Mouse (Mus musculus) thymus, adult 2 months (tissue): ENCODE measurements at regions not wholly inside any gene's neighbourhood (a gene's known extent, or its start where the extent isn't known, plus 50 kb on each side); places are given as distances from the start of the nearest gene placed in this dataset.

Experiments used
- CTCF ChIP-seq: fragments of 200-500 bp; IDR thresholded peaks from 2 replicates; pipeline ENCODE4 v1.5.1; 2012; ENCODE audit warnings: mild to moderate bottlenecking, control low read depth, low read length, moderate library complexity, borderline replicate concordance; ENCODE audit not compliant: control insufficient read depth, poor library complexity, insufficient read depth; ENCODE audit errors: extremely low read depth
- POLR2A ChIP-seq: fragments of 200-500 bp; IDR thresholded peaks from 2 replicates; pipeline ENCODE4 v1.6.1; 2012; ENCODE audit warnings: mild to moderate bottlenecking, low read length, control low read depth, moderate library complexity; ENCODE audit not compliant: control insufficient read depth, poor library complexity, insufficient read depth; ENCODE audit errors: extremely low read depth

DNA sequence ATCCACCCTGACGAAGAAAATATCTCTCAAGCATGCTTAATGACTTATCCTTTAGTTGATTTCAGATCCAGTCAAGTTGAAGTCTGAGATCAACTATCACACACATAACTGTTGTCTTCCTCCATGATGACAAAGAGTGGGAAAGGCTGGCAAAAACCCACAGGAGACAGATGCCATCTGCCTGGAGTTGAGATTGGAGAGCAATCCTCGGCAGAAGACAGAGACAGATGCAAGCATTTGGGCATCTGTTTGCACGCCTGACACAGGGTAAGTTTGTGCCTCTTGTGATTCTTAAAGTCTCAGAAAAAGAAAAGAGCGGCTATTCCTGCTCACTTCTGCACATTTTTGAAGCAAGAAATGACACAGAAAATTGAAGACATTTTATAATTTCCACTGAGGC lies 715.7 kb upstream of the Tmem132c start:
- no peak for TF ChIP-seq CTCF
- TF ChIP-seq POLR2A: no peak
